Mouse (Mus musculus): ENCODE data around the gene Ccdc124. TPM values are rescaled to one million over a fixed set of nuclear protein-coding genes. Genes with fewer than 3 reads are reported as not detected.
"Not testable (repeated sequence)": the region's sequence is repeated elsewhere in the genome, so short reads cannot be mapped to it uniquely, and the experiment has no call there.

Gene Ccdc124
- polyA plus RNA-seq, 1 experiment from 2014 or later, result 43.1 TPM

DNA sequence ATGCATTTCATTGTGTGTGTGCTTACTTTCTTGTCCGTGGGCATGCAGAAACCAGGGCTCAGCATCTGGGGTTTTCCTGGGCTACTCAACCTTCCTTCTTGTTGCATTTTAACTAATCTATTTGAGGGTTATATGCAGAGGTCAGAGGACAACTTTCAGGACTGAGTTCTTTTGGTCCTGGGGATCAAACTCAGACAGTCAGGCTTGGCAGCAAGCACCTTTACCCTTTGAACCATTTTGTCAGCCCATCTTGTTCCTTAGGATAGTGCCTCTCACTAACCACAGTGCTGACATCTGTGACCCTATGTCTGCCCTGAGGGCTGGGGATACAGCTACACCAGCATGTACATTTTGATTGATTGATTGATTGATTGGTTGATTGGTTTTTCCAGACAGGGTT, 45.9 kb downstream of the Ccdc124 start:
- Histone ChIP-seq H3K4me1 (ENCODE audit: control insufficient read depth, low read depth, low read length) (peaks cover 2% of the 10 kb centered on the region; the same call in 1 of the 2 replicates), H3K4me2 (ENCODE audit: low read depth, low read length) (no peak overlapping the region), H3K4me3 (ENCODE audit: low read depth, low read length) (no peak overlapping the region), H3K27ac (ENCODE audit: low read length) (no peak overlapping the region), H3K9me3 (replicated peaks; ENCODE audit: control insufficient read depth, low read length) (peaks cover 3% of the 10 kb centered on the region; the same call in 1 of the 2 replicates), H3K27me3 (ENCODE audit: control insufficient read depth, insufficient read depth, low read depth, low read length) (no peaks in the 10 kb centered on the region), H3K36me3 (ENCODE audit: control insufficient read depth, insufficient read depth) (no peaks in the 10 kb centered on the region), H3K9ac (ENCODE audit: low read depth, low read length) (no peak overlapping the region)
- WGBS (ENCODE audit: insufficient replicate concordance), result 70% methylated on average over 1 of the region's 1 CpGs
- ATAC-seq (ENCODE audit: low read depth), result no peak

DNA sequence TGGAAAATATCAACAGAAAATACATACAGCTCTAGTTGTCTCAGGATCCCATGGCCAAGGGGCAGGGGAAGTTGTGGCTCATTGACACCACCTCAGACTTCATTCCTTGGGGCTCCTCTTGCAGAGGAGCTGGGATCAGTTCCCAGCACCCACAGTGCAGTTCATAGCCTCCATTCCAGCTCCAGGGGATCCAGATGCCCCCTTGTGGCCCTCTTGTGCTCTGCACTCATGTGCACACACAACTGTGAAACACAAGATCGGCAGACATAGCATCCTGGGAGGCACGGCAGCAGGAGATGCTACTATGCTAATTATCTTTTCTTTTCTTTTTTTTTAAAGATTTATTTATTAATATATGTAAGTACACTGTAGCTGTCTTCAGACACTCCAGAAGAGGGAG, 46.7 kb downstream of the Ccdc124 start:
- Histone ChIP-seq H3K9ac (ENCODE audit: low read depth, low read length) (no peak overlapping the region), H3K27ac (ENCODE audit: low read length) (no peak overlapping the region), H3K4me2 (ENCODE audit: low read depth, low read length) (no peak overlapping the region), H3K36me3 (ENCODE audit: control insufficient read depth, insufficient read depth) (no peaks in the 10 kb centered on the region), H3K9me3 (replicated peaks; ENCODE audit: control insufficient read depth, low read length) (peaks cover 3% of the 10 kb centered on the region; the same call in 1 of the 2 replicates), H3K4me3 (ENCODE audit: low read depth, low read length) (no peak overlapping the region), H3K27me3 (ENCODE audit: control insufficient read depth, insufficient read depth, low read depth, low read length) (no peaks in the 10 kb centered on the region), H3K4me1 (ENCODE audit: control insufficient read depth, low read depth, low read length) (peaks cover under 1% of the 10 kb centered on the region; the same call in 1 of the 2 replicates)
- 91% methylated on average over 2 of the region's 2 CpGs for WGBS (ENCODE audit: insufficient replicate concordance)
- ATAC-seq (ENCODE audit: low read depth), result no peak

GRCm38 (mm10) chr8:70825816-70826215, 47.9 kb downstream of the Ccdc124 start:
- Histone ChIP-seq H3K27ac (ENCODE audit: low read length) (no peak overlapping the region), H3K4me1 (ENCODE audit: control insufficient read depth, low read depth, low read length) (peaks cover 9% of the 10 kb centered on the region), H3K4me3 (ENCODE audit: low read depth, low read length) (no peak overlapping the region), H3K36me3 (ENCODE audit: control insufficient read depth, insufficient read depth) (no peaks in the 10 kb centered on the region), H3K27me3 (ENCODE audit: control insufficient read depth, insufficient read depth, low read depth, low read length) (no peaks in the 10 kb centered on the region), H3K9ac (ENCODE audit: low read depth, low read length) (no peak overlapping the region), H3K9me3 (replicated peaks; ENCODE audit: control insufficient read depth, low read length) (peaks cover 3% of the 10 kb centered on the region; the same call in 1 of the 2 replicates), H3K4me2 (ENCODE audit: low read depth, low read length) (no peak overlapping the region)
- ATAC-seq (ENCODE audit: low read depth), result no peak
- 75% methylated on average over 8 of the region's 8 CpGs for WGBS (ENCODE audit: insufficient replicate concordance)

DNA sequence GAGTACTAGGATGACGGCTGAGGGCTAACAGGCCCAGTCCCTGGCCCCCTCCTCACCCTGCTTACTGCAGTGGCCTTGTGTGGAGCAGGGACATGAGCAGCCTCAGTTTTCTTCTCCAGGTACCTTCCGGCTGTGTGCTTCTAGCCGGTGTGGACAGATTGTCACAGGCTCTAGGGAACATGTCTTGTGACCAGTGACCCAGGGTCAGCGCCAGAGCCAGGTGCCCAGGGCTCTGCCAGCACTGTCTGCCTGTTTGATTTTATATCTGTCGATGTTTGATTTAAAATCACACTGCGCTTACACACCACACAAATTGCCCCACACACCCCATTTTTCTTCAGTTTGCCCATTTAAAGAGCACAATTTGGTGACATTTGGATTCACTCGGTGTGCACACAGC, 49.9 kb downstream of the Ccdc124 start:
- no peaks in the 10 kb centered on the region for H3K27me3 ChIP-seq (ENCODE audit: control insufficient read depth, insufficient read depth, low read depth, low read length)
- peaks cover 3% of the 10 kb centered on the region; the same call in 1 of the 2 replicates for H3K9me3 ChIP-seq (replicated peaks; ENCODE audit: control insufficient read depth, low read length)
- H3K4me1 ChIP-seq (ENCODE audit: control insufficient read depth, low read depth, low read length), result peaks cover 17% of the 10 kb centered on the region
- no peak overlapping the region for H3K4me2 ChIP-seq (ENCODE audit: low read depth, low read length)
- no peaks in the 10 kb centered on the region for H3K36me3 ChIP-seq (ENCODE audit: control insufficient read depth, insufficient read depth)
- H3K27ac ChIP-seq (ENCODE audit: low read length), result no peak overlapping the region
- 78% methylated on average over 7 of the region's 7 CpGs for WGBS (ENCODE audit: insufficient replicate concordance)
- no peak overlapping the region for H3K4me3 ChIP-seq (ENCODE audit: low read depth, low read length)
- no peak for ATAC-seq (ENCODE audit: low read depth)
- H3K9ac ChIP-seq (ENCODE audit: low read depth, low read length), result no peak overlapping the region

GRCm38 (mm10) chr8:70822594-70822993, 51.1 kb downstream of the Ccdc124 start:
- H3K9me3 ChIP-seq (replicated peaks; ENCODE audit: control insufficient read depth, low read length); H3K4me3 ChIP-seq (ENCODE audit: low read depth, low read length); H3K27me3 ChIP-seq (ENCODE audit: control insufficient read depth, insufficient read depth, low read depth, low read length); H3K27ac ChIP-seq (ENCODE audit: low read length); ATAC-seq (ENCODE audit: low read depth); H3K9ac ChIP-seq (ENCODE audit: low read depth, low read length); H3K36me3 ChIP-seq (ENCODE audit: control insufficient read depth, insufficient read depth); H3K4me2 ChIP-seq (ENCODE audit: low read depth, low read length): not testable (repeated sequence)
- H3K4me1 ChIP-seq (ENCODE audit: control insufficient read depth, low read depth, low read length), result peaks cover 17% of the 10 kb centered on the region
- 66% methylated on average over 3 of the region's 3 CpGs for WGBS (ENCODE audit: insufficient replicate concordance)

GRCm38 (mm10) chr8:70821992-70822391, 51.7 kb downstream of the Ccdc124 start:
- H3K4me2 ChIP-seq (ENCODE audit: low read depth, low read length), result no peak overlapping the region
- WGBS (ENCODE audit: insufficient replicate concordance), result 42% methylated on average over 11 of the region's 11 CpGs
- no peak overlapping the region for H3K27ac ChIP-seq (ENCODE audit: low read length)
- H3K9me3 ChIP-seq (replicated peaks; ENCODE audit: control insufficient read depth, low read length), result peaks cover 2% of the 10 kb centered on the region; the same call in 1 of the 2 replicates
- no peak for ATAC-seq (ENCODE audit: low read depth)
- H3K36me3 ChIP-seq (ENCODE audit: control insufficient read depth, insufficient read depth), result no peaks in the 10 kb centered on the region
- H3K9ac ChIP-seq (ENCODE audit: low read depth, low read length), result 0 out of 2 replicates have a peak overlapping the region, but pooled peaks have one; percentile 3
- no peak overlapping the region for H3K4me3 ChIP-seq (ENCODE audit: low read depth, low read length)
- peaks cover 4% of the 10 kb centered on the region for H3K27me3 ChIP-seq (ENCODE audit: control insufficient read depth, insufficient read depth, low read depth, low read length)
- peaks cover 19% of the 10 kb centered on the region for H3K4me1 ChIP-seq (ENCODE audit: control insufficient read depth, low read depth, low read length)

GRCm38 (mm10) chr8:70821399-70821962, 52.3 kb downstream of the Ccdc124 start:
- WGBS (ENCODE audit: insufficient replicate concordance), result 13% methylated on average over 30 of the region's 30 CpGs
- Histone ChIP-seq H3K27me3 (ENCODE audit: control insufficient read depth, insufficient read depth, low read depth, low read length) (peaks cover 8% of the 10 kb centered on the region), H3K9me3 (replicated peaks; ENCODE audit: control insufficient read depth, low read length) (no peaks in the 10 kb centered on the region), H3K36me3 (ENCODE audit: control insufficient read depth, insufficient read depth) (no peaks in the 10 kb centered on the region), H3K9ac (ENCODE audit: low read depth, low read length) (0 out of 2 replicates have a peak overlapping the region, but pooled peaks have one; percentile 3), H3K4me1 (ENCODE audit: control insufficient read depth, low read depth, low read length) (peaks cover 24% of the 10 kb centered on the region), H3K27ac (ENCODE audit: low read length) (no peak overlapping the region), H3K4me2 (ENCODE audit: low read depth, low read length) (no peak overlapping the region), H3K4me3 (ENCODE audit: low read depth, low read length) (no peak overlapping the region)
- ATAC-seq (ENCODE audit: low read depth), result peak; percentile 40

DNA sequence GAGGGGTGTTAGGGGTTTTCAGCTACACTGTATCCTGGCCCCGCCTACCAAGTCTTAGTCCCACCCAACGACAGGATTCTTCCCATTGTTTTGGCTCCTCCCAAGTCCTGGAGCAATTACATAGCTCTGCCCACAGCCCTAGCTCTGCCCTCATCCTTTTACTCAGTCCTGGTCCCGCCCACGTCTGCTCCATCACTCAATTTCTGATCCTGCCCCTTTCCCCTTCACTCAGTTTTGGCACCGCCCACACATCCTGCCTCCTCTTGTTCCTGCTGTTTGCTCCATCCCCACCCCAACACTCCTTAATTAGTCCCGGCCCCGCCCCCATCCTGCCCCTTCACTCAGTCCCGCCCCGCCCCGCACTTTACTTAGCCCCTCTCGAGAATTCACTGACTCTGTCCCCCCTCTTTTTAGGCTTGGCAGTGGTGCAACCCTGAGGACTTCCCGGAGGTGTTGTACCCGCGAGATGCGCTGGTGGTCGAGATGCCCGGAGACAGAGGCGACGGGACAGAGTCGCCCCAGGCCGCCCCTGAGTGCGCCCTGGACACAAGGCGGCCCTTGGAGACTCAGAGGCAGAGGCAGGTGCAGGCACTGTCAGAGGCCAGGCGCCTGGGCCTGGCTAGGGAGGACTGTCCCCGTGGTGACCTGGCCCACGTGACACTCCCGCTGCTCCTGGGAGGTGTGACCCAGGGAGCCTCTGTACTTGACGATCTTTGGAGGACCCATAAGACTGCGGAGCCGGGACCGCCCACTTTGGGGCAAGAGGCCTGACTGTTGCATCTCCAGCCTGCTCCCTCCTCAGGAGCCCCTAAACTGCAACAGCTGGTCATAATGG, 53.4 kb downstream of the Ccdc124 start:
- Histone ChIP-seq H3K4me2 (ENCODE audit: low read depth, low read length) (peak overlapping the region; percentile 31), H3K4me1 (ENCODE audit: control insufficient read depth, low read depth, low read length) (peaks cover 26% of the 10 kb centered on the region), H3K9me3 (replicated peaks; ENCODE audit: control insufficient read depth, low read length) (no peaks in the 10 kb centered on the region), H3K36me3 (ENCODE audit: control insufficient read depth, insufficient read depth) (no peaks in the 10 kb centered on the region), H3K9ac (ENCODE audit: low read depth, low read length) (no peak overlapping the region; the same call in 1 of the 2 replicates), H3K27ac (ENCODE audit: low read length) (no peak overlapping the region), H3K4me3 (ENCODE audit: low read depth, low read length) (no peak overlapping the region; the same call in 1 of the 2 replicates), H3K27me3 (ENCODE audit: control insufficient read depth, insufficient read depth, low read depth, low read length) (peaks cover 9% of the 10 kb centered on the region)
- 15% methylated on average over 31 of the region's 31 CpGs for WGBS (ENCODE audit: insufficient replicate concordance)
- ATAC-seq (ENCODE audit: low read depth), result peak; percentile 46
